Mouse (Mus musculus): ENCODE measurements around the gene Catsper4. TPM values are rescaled to one million over a fixed set of nuclear protein-coding genes. Genes with fewer than 3 reads are reported as not detected.

The Catsper4 gene
- polyA plus RNA-seq, 1 experiment from 2014 or later, result not detected

- ATAC-seq (replicated peaks), result no peak
- Histone ChIP-seq H3K36me3 (replicated peaks) (no peaks in the 10 kb centered on the region), H3K9ac (no peak overlapping the region), H3K4me3 (no peak overlapping the region), H3K27me3 (replicated peaks) (no peaks in the 10 kb centered on the region), H3K9me3 (no peaks in the 10 kb centered on the region), H3K4me1 (no peaks in the 10 kb centered on the region), H3K27ac (no peak overlapping the region), H3K4me2 (no peak overlapping the region)
- WGBS, result 92% methylated on average over 5 of the region's 6 CpGs
Measured at GRCm38 (mm10) chr4:134164591-134164990, 62.6 kb downstream of the Catsper4 start.

Other genes with a start within 250 kb of the Catsper4 start
- 45.9 and 48.2 TPM in 2 replicates for gene Dhdds, start 226.5 kb downstream of the Catsper4 start, polyA plus RNA-seq (2015; fragmentation: Nextera tagmentation; extraction: Ambion mirVana)
- 0.27 and 0.64 TPM in 2 replicates for gene Lin28a, start 208.5 kb downstream of the Catsper4 start, polyA plus RNA-seq (2015; fragmentation: Nextera tagmentation; extraction: Ambion mirVana)
- gene Zfp683, start 173.5 kb downstream of the Catsper4 start, polyA plus RNA-seq (2015; fragmentation: Nextera tagmentation; extraction: Ambion mirVana), result not detected in 2 replicates
- 2.4 and 4.2 TPM in 2 replicates for gene Crybg2, start 166.6 kb downstream of the Catsper4 start, polyA plus RNA-seq (2015; fragmentation: Nextera tagmentation; extraction: Ambion mirVana)
- gene Cd52, start 132.3 kb downstream of the Catsper4 start, polyA plus RNA-seq (2015; fragmentation: Nextera tagmentation; extraction: Ambion mirVana), result 2.1 and 2.8 TPM in 2 replicates
- 17.2 and 19.1 TPM in 2 replicates for gene Ubxn11, start 124.8 kb downstream of the Catsper4 start, polyA plus RNA-seq (2015; fragmentation: Nextera tagmentation; extraction: Ambion mirVana)
- 386 and 393 TPM in 2 replicates for gene Sh3bgrl3, start 98.6 kb downstream of the Catsper4 start, polyA plus RNA-seq (2015; fragmentation: Nextera tagmentation; extraction: Ambion mirVana)
- 18.7 and 19.2 TPM in 2 replicates for gene Cep85, start 40.3 kb downstream of the Catsper4 start, polyA plus RNA-seq (2015; fragmentation: Nextera tagmentation; extraction: Ambion mirVana)
- not detected in 2 replicates for gene Gm7534, start 24.4 kb downstream of the Catsper4 start, polyA plus RNA-seq (2015; fragmentation: Nextera tagmentation; extraction: Ambion mirVana)
- gene Cnksr1, start 11.0 kb upstream of the Catsper4 start, polyA plus RNA-seq (2015; fragmentation: Nextera tagmentation; extraction: Ambion mirVana), result 0.42 TPM in 1 of 2 replicates, not detected in the other
- gene E130218I03Rik, start 16.3 kb upstream of the Catsper4 start, polyA plus RNA-seq (2015; fragmentation: Nextera tagmentation; extraction: Ambion mirVana), result 0.19 and 0.30 TPM in 2 replicates
- 13.0 and 15.3 TPM in 2 replicates for gene Zfp593, start 18.2 kb upstream of the Catsper4 start, polyA plus RNA-seq (2015; fragmentation: Nextera tagmentation; extraction: Ambion mirVana)
- gene Gm30191, start 19.6 kb upstream of the Catsper4 start, polyA plus RNA-seq (2015; fragmentation: Nextera tagmentation; extraction: Ambion mirVana), result not detected in 2 replicates
- gene Grrp1, start 26.7 kb upstream of the Catsper4 start, polyA plus RNA-seq (2015; fragmentation: Nextera tagmentation; extraction: Ambion mirVana), result 13.6 and 14.4 TPM in 2 replicates
- gene Pdik1l, start 60.5 kb upstream of the Catsper4 start, polyA plus RNA-seq (2015; fragmentation: Nextera tagmentation; extraction: Ambion mirVana), result 42.2 and 44.7 TPM in 2 replicates
- gene Trim63, start 87.7 kb upstream of the Catsper4 start, polyA plus RNA-seq (2015; fragmentation: Nextera tagmentation; extraction: Ambion mirVana), result 0.40 and 0.91 TPM in 2 replicates
- 0.22 and 0.23 TPM in 2 replicates for gene Slc30a2, start 115.8 kb upstream of the Catsper4 start, polyA plus RNA-seq (2015; fragmentation: Nextera tagmentation; extraction: Ambion mirVana)
- 0.59 and 0.62 TPM in 2 replicates for gene Extl1, start 156.5 kb upstream of the Catsper4 start, polyA plus RNA-seq (2015; fragmentation: Nextera tagmentation; extraction: Ambion mirVana)
- gene Pafah2, start 168.9 kb upstream of the Catsper4 start, polyA plus RNA-seq (2015; fragmentation: Nextera tagmentation; extraction: Ambion mirVana), result 7.7 and 8.0 TPM in 2 replicates
- 7,501 and 7,674 TPM in 2 replicates for gene Stmn1, start 240.9 kb upstream of the Catsper4 start, polyA plus RNA-seq (2015; fragmentation: Nextera tagmentation; extraction: Ambion mirVana)